Comparison of ENCODE assay signal across 8 mouse cellular contexts in genomic region chr3:65585823-65586482, GRCm38 (mm10). TPM values are rescaled to one million over a fixed set of nuclear protein-coding genes. Genes with fewer than 3 reads are reported as not detected.
DNase-seq lines count a peak whose midpoint lies in the region; ATAC-seq and TF ChIP-seq lines count a peak whose summit lies in the region.

No protein-coding gene starts in this region.

- peak overlapping the region; percentile 21; the same call in 1 of the 2 replicates for H3K9ac ChIP-seq in heart, postnatal 0 days (replicated peaks; ENCODE audit: low read depth, low read length)
- H3K9ac ChIP-seq in hindbrain, embryonic 14.5 days = peak overlapping the region; percentile 39; the same call in 1 of the 2 replicates
- peak overlapping the region; percentile 39; the same call in 1 of the 2 replicates for H3K9ac ChIP-seq in midbrain, embryonic 13.5 days (replicated peaks)

- no peaks in the 10 kb centered on the region for H3K4me1 ChIP-seq in heart, postnatal 0 days (ENCODE audit: control insufficient read depth, insufficient read depth)
- no peaks in the 10 kb centered on the region for H3K4me1 ChIP-seq in brown adipose tissue, adult 24 weeks (ENCODE audit: control insufficient read depth, insufficient read depth, insufficient read length, low read length)
- H3K4me1 ChIP-seq in hindbrain, embryonic 14.5 days (replicated peaks; ENCODE audit: control insufficient read depth, insufficient read depth, low read length) = peaks cover 12% of the 10 kb centered on the region
- H3K4me1 ChIP-seq in midbrain, embryonic 13.5 days (replicated peaks) = peaks cover 23% of the 10 kb centered on the region

- no peak for ATAC-seq in heart, postnatal 0 days (ENCODE audit: insufficient read depth, low read depth)
- peak; percentile 53 for ATAC-seq in hindbrain, embryonic 14.5 days (ENCODE audit: low FRiP score)
- peak; percentile 32; the same call in 1 of the 2 replicates for ATAC-seq in midbrain, embryonic 13.5 days

- 34% methylated on average over 16 of the region's 16 CpGs for WGBS in heart, postnatal 0 days
- 34% methylated on average over 16 of the region's 16 CpGs for whole genome bisulfite sequencing in hindbrain, embryonic 14.5 days
- WGBS in midbrain, embryonic 13.5 days = 28% methylated on average over 16 of the region's 16 CpGs

- no peak overlapping the region for H3K27ac ChIP-seq in heart, postnatal 0 days (ENCODE audit: low read depth)
- no peak overlapping the region for H3K27ac ChIP-seq in brown adipose tissue, adult 24 weeks (replicated peaks; ENCODE audit: low read depth, low read length)
- no peak overlapping the region for H3K27ac ChIP-seq in hindbrain, embryonic 14.5 days
- H3K27ac ChIP-seq in midbrain, embryonic 13.5 days = no peak overlapping the region

- TF ChIP-seq CTCF in heart, postnatal 0 days (IDR thresholded peaks at IDR 0.05; ENCODE audit: low read depth) = no peak

- no peak for DNase-seq in heart, postnatal 0 days (ENCODE audit: low spot score)
- no peak for DNase-seq in heart, postnatal 10 days
- DNase-seq in hindbrain, embryonic 14.5 days (ENCODE audit: low spot score) = no peak
- DNase-seq in right cerebral cortex, postnatal 14 days = no peak
- DNase-seq in retina, embryonic 14.5 days (ENCODE audit: low spot score) = no peak
- DNase-seq in testis, postnatal 10 days (ENCODE audit: low spot score) = no peak

- intact Hi-C loops in heart, postnatal 10 days (cut with DNase I) = no loop called here

- TF ChIP-seq EP300 in heart, postnatal 0 days (IDR thresholded peaks at IDR 0.05; ENCODE audit: low read depth) = no peak

- peak overlapping the region; percentile 32 for H3K4me3 ChIP-seq in heart, postnatal 0 days (ENCODE audit: low read depth, low read length)
- peak overlapping the region; percentile 26 for H3K4me3 ChIP-seq in brown adipose tissue, adult 24 weeks (ENCODE audit: insufficient read depth, low read depth, low read length)
- H3K4me3 ChIP-seq in hindbrain, embryonic 14.5 days (replicated peaks; ENCODE audit: low read length) = peak overlapping the region; percentile 22
- H3K4me3 ChIP-seq in midbrain, embryonic 13.5 days (replicated peaks) = peak overlapping the region; percentile 28

- H3K4me2 ChIP-seq in heart, postnatal 0 days (ENCODE audit: low read depth, low read length) = peak overlapping the region; percentile 72
- peak overlapping the region; percentile 53 for H3K4me2 ChIP-seq in hindbrain, embryonic 14.5 days (replicated peaks)
- peak overlapping the region; percentile 57 for H3K4me2 ChIP-seq in midbrain, embryonic 13.5 days (replicated peaks)

- no peaks in the 10 kb centered on the region for H3K27me3 ChIP-seq in heart, postnatal 0 days (ENCODE audit: control insufficient read depth, insufficient read depth, low read length)
- no peaks in the 10 kb centered on the region for H3K27me3 ChIP-seq in hindbrain, embryonic 14.5 days (ENCODE audit: control insufficient read depth, insufficient read depth, low read length)
- H3K27me3 ChIP-seq in midbrain, embryonic 13.5 days = peaks cover 15% of the 10 kb centered on the region; the same call in 1 of the 2 replicates

- no peaks in the 10 kb centered on the region for H3K36me3 ChIP-seq in heart, postnatal 0 days (replicated peaks; ENCODE audit: control insufficient read depth, insufficient read depth, low read length)
- H3K36me3 ChIP-seq in hindbrain, embryonic 14.5 days (replicated peaks; ENCODE audit: control insufficient read depth, insufficient read depth) = no peaks in the 10 kb centered on the region
- H3K36me3 ChIP-seq in midbrain, embryonic 13.5 days = no peaks in the 10 kb centered on the region

- no peaks in the 10 kb centered on the region for H3K9me3 ChIP-seq in heart, postnatal 0 days (replicated peaks; ENCODE audit: control insufficient read depth, low read length)
- H3K9me3 ChIP-seq in hindbrain, embryonic 14.5 days (ENCODE audit: control insufficient read depth, low read length) = no peaks in the 10 kb centered on the region
- 0 out of 2 replicates have a peak, but pooled peaks cover 4% of the 10 kb centered on the region for H3K9me3 ChIP-seq in midbrain, embryonic 13.5 days

RNA-seq across cellular contexts. Expression of gene Tiparp, which starts 57.7 kb away (rescaled TPM):
- 12.8 and 21.8 TPM in 2 replicates for total RNA-seq in heart, postnatal 0 days (2014; rRNA removed; ENCODE audit: low replicate concordance)
- polyA plus RNA-seq in heart, postnatal 0 days (2015; fragmentation: Nextera tagmentation; extraction: Ambion mirVana) = 14.2 and 15.2 TPM in 2 replicates
- total RNA-seq in heart, postnatal 10 days (2021) = 10 to 100 TPM; 15.3 to 15.4 TPM
- polyA plus RNA-seq in brown adipose tissue, adult 24 weeks (2012; ENCODE audit: insufficient read depth, insufficient read length, missing spikeins) = 33.6 and 36.1 TPM in 2 replicates
- polyA plus RNA-seq in hindbrain, embryonic 14.5 days (2014; fragmentation: Nextera tagmentation; extraction: Ambion mirVana) = 30.8 and 32.2 TPM in 2 replicates
- polyA plus RNA-seq in midbrain, embryonic 13.5 days (2015; fragmentation: Nextera tagmentation; extraction: Ambion mirVana) = 30.7 and 30.9 TPM in 2 replicates
